Mouse (Mus musculus) lung, postnatal 0 days (tissue): ENCODE measurements around the gene Tlk1. TPM values are rescaled to one million over a fixed set of nuclear protein-coding genes. Genes with fewer than 3 reads are reported as not detected.

Experiments used
- ATAC-seq: fragments of 200-750 bp; cut with Nextera tagmentation; 2 replicates; pipeline ENCODE4 v1.8.0; 2017; ENCODE audit warnings: moderate library complexity
- DNase-seq: peaks from one replicate; pipeline ENCODE4 v3.0.0-alpha.2; 2016; ENCODE audit warnings: low spot score
- H3K27ac ChIP-seq: fragments of 300-500 bp; sonication (generic); 2 replicates; pipeline ENCODE4 v1.5.1; 2014; ENCODE audit warnings: antibody characterized with exemption, mild to moderate bottlenecking, low read length, mixed read lengths
- H3K27me3 ChIP-seq: fragments of 300-500 bp; sonication (generic); replicated peaks from 2 replicates; pipeline ENCODE4 v1.6.1; 2014; ENCODE audit warnings: low read length, mixed read lengths; ENCODE audit not compliant: insufficient read depth
- H3K36me3 ChIP-seq: fragments of 300-500 bp; sonication (generic); 2 replicates; pipeline ENCODE4 v1.6.1; 2014; ENCODE audit warnings: low read length, mixed read lengths; ENCODE audit not compliant: insufficient read depth
- H3K4me1 ChIP-seq: fragments of 300-500 bp; sonication (generic); 2 replicates; pipeline ENCODE4 v1.6.1; 2014; ENCODE audit warnings: antibody characterized with exemption, low read depth, low read length, mixed read lengths; ENCODE audit not compliant: insufficient read depth
- H3K4me2 ChIP-seq: fragments of 300-500 bp; sonication (generic); replicated peaks from 2 replicates; pipeline ENCODE4 v1.6.1; 2014; ENCODE audit warnings: low read depth, mild to moderate bottlenecking, low read length, moderate library complexity, mixed read lengths
- H3K4me3 ChIP-seq: fragments of 300-500 bp; sonication (generic); 2 replicates; pipeline ENCODE4 v1.5.1; 2014; ENCODE audit warnings: low read depth, low read length
- H3K9ac ChIP-seq: fragments of 300-500 bp; sonication (generic); replicated peaks from 2 replicates; pipeline ENCODE4 v1.6.1; 2014; ENCODE audit warnings: low read depth, mild to moderate bottlenecking
- H3K9me3 ChIP-seq: fragments of 300-500 bp; sonication (generic); 2 replicates; pipeline ENCODE4 v1.6.1; 2016; ENCODE audit warnings: low read length, mixed read lengths
- CTCF ChIP-seq: IDR thresholded peaks from 2 replicates; pipeline ENCODE4 v1.5.1; 2016; ENCODE audit warnings: antibody characterized with exemption, mild to moderate bottlenecking
- EP300 ChIP-seq: IDR thresholded peaks from 2 replicates; pipeline ENCODE4 v1.6.1; 2016; ENCODE audit warnings: antibody characterized with exemption, mild to moderate bottlenecking, control low read depth
- WGBS: fragments of 180-500 bp; shearing (Covaris S2); extraction: QIAGEN DNeasy Blood & Tissue Kit; methylation state at CpG from one replicate; pipeline ENCODE4 v1.1.7; 2014; 5-methylcytosine and 5-hydroxymethylcytosine counted together
- polyA plus RNA-seq: library from polyadenylated mRNA; unstranded; fragments of >200 nt; fragmentation: Nextera tagmentation; extraction: Ambion mirVana; gene quantifications from 2 replicates; pipeline ENCODE4 v1.2.1, GENCODE M21; 2015

The Tlk1 gene
- polyA plus RNA-seq, 1 experiment from 2014 or later, result 23.7 TPM

GRCm38 (mm10) chr2:70710878-70711277 is 114.7 kb downstream of the Tlk1 start:
- Histone ChIP-seq H3K9me3 (no peaks in the 10 kb centered on the region), H3K9ac (no peak overlapping the region), H3K4me1 (no peaks in the 10 kb centered on the region), H3K27me3 (no peaks in the 10 kb centered on the region), H3K27ac (no peak overlapping the region), H3K4me3 (no peak overlapping the region), H3K36me3 (peaks cover 23% of the 10 kb centered on the region), H3K4me2 (no peak overlapping the region)
- no peak for DNase-seq
- WGBS, result 94% methylated on average over 4 of the region's 4 CpGs
- ATAC-seq, result no peak
- TF ChIP-seq EP300 (no peak), CTCF (no peak)

- Histone ChIP-seq H3K9ac (no peak overlapping the region), H3K27me3 (no peaks in the 10 kb centered on the region), H3K27ac (no peak overlapping the region), H3K4me3 (no peak overlapping the region), H3K4me2 (no peak overlapping the region), H3K9me3 (no peaks in the 10 kb centered on the region), H3K4me1 (no peaks in the 10 kb centered on the region), H3K36me3 (peaks cover 17% of the 10 kb centered on the region; the same call in 1 of the 2 replicates)
- WGBS, result 92% methylated on average over 7 of the region's 7 CpGs
- ATAC-seq (no peak), DNase-seq (no peak)
- TF ChIP-seq CTCF, result no peak
- no peak for TF ChIP-seq EP300
These were observed 115.3 kb downstream of the Tlk1 start for GRCm38 (mm10) chr2:70710236-70710635.

GRCm38 (mm10) chr2:70708986-70709730 is 116.4 kb downstream of the Tlk1 start:
- Histone ChIP-seq H3K4me2 (no peak overlapping the region), H3K36me3 (peaks cover 17% of the 10 kb centered on the region; the same call in 1 of the 2 replicates), H3K9me3 (no peaks in the 10 kb centered on the region), H3K9ac (no peak overlapping the region), H3K27ac (no peak overlapping the region), H3K4me3 (no peak overlapping the region), H3K27me3 (no peaks in the 10 kb centered on the region), H3K4me1 (no peaks in the 10 kb centered on the region; the same call in 1 of the 2 replicates)
- no peak for TF ChIP-seq CTCF
- TF ChIP-seq EP300, result no peak
- ATAC-seq (no peak), DNase-seq (no peak)
- 72% methylated on average over 13 of the region's 13 CpGs for WGBS

GRCm38 (mm10) chr2:70702403-70702802 is 123.1 kb downstream of the Tlk1 start:
- Histone ChIP-seq H3K4me1 (no peaks in the 10 kb centered on the region; the same call in 1 of the 2 replicates), H3K27ac (no peak overlapping the region), H3K9me3 (no peaks in the 10 kb centered on the region), H3K4me2 (no peak overlapping the region), H3K9ac (no peak overlapping the region), H3K36me3 (no peaks in the 10 kb centered on the region), H3K27me3 (no peaks in the 10 kb centered on the region), H3K4me3 (no peak overlapping the region)
- WGBS, result 30% methylated on average over 5 of the region's 5 CpGs
- DNase-seq, result no peak
- ATAC-seq, result no peak
- TF ChIP-seq CTCF, result no peak
- no peak for TF ChIP-seq EP300

DNA sequence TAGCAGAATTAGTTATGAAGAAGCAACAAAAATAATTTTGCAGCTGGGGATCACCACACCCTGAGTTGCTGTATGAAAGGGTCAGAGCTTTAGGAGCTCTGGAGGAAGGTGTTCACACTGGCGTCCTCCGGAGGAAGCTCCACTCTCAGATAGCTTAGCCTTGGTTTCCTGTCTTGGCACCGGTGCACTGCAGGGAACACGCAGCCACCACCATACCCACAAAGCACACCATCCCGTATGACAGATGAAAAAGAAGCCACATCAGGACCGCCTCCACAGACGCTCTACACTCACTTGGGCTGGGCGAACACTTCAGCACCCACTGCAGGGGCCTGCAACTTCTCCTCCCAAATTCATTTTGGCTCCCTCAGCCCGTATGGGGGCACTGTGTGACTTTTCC is 124.0 kb downstream of the Tlk1 start:
- H3K4me2 ChIP-seq, result no peak overlapping the region
- H3K36me3 ChIP-seq, result no peaks in the 10 kb centered on the region
- no peaks in the 10 kb centered on the region for H3K9me3 ChIP-seq
- no peak for DNase-seq
- H3K9ac ChIP-seq, result no peak overlapping the region
- no peak overlapping the region for H3K4me3 ChIP-seq
- TF ChIP-seq EP300 (no peak), CTCF (no peak)
- H3K27ac ChIP-seq, result no peak overlapping the region
- H3K4me1 ChIP-seq, result no peaks in the 10 kb centered on the region; the same call in 1 of the 2 replicates
- ATAC-seq, result no peak
- 40% methylated on average over 9 of the region's 9 CpGs for WGBS
- H3K27me3 ChIP-seq, result no peaks in the 10 kb centered on the region

- ATAC-seq (no peak), DNase-seq (no peak)
- Histone ChIP-seq H3K27me3 (no peaks in the 10 kb centered on the region), H3K4me1 (no peaks in the 10 kb centered on the region; the same call in 1 of the 2 replicates), H3K36me3 (no peaks in the 10 kb centered on the region), H3K27ac (no peak overlapping the region), H3K4me2 (no peak overlapping the region), H3K9ac (no peak overlapping the region), H3K9me3 (no peaks in the 10 kb centered on the region), H3K4me3 (no peak overlapping the region)
- WGBS, result 83% methylated on average over 3 of the region's 3 CpGs
- TF ChIP-seq EP300 (no peak), CTCF (no peak)
These were observed 124.7 kb downstream of the Tlk1 start for GRCm38 (mm10) chr2:70700851-70701250.
